Mouse (Mus musculus) neural tube, embryonic 11.5 days (tissue): Measurements from ENCODE around the gene Dync1i1. TPM values are rescaled to one million over a fixed set of nuclear protein-coding genes. Genes with fewer than 3 reads are reported as not detected.
A peak's percentile ranks its signal among the peaks of the same experiment; 100 is the strongest.

Experiments
- ATAC-seq: fragments of 200-750 bp; cut with Nextera tagmentation; 2 replicates; pipeline ENCODE4 v1.8.0; 2017; ENCODE audit warnings: moderate number of reproducible peaks, mild to moderate bottlenecking, moderate TSS enrichment, moderate library complexity; ENCODE audit not compliant: insufficient read depth, low FRiP score, low TSS enrichment
- DNase-seq: peaks from one replicate; pipeline ENCODE4 v3.0.0-alpha.2; 2015; ENCODE audit warnings: low spot score
- H3K27ac ChIP-seq: fragments of 300-500 bp; sonication (generic); 2 replicates; pipeline ENCODE4 v1.5.1; 2014; ENCODE audit warnings: low read depth, mild to moderate bottlenecking, low read length
- H3K27me3 ChIP-seq: fragments of 300-500 bp; sonication (generic); 2 replicates; pipeline ENCODE4 v1.6.1; 2014; ENCODE audit warnings: mild to moderate bottlenecking, low read length, mixed read lengths; ENCODE audit not compliant: control insufficient read depth, insufficient read depth
- H3K36me3 ChIP-seq: fragments of 300-500 bp; sonication (generic); 2 replicates; pipeline ENCODE4 v1.6.1; 2014; ENCODE audit warnings: mild to moderate bottlenecking, low read length, moderate library complexity, mixed read lengths; ENCODE audit not compliant: control insufficient read depth, insufficient read depth
- H3K4me1 ChIP-seq: fragments of 300-500 bp; sonication (generic); 2 replicates; pipeline ENCODE4 v1.6.1; 2014; ENCODE audit warnings: low read length, mixed read lengths; ENCODE audit not compliant: control insufficient read depth, insufficient read depth
- H3K4me2 ChIP-seq: fragments of 300-500 bp; sonication (generic); 2 replicates; pipeline ENCODE4 v1.6.1; 2014; ENCODE audit warnings: low read depth, mild to moderate bottlenecking, moderate library complexity
- H3K4me3 ChIP-seq: fragments of 300-500 bp; sonication (generic); 2 replicates; pipeline ENCODE4 v1.5.1; 2014; ENCODE audit warnings: low read depth, low read length
- H3K9ac ChIP-seq: fragments of 300-500 bp; sonication (generic); 2 replicates; pipeline ENCODE4 v1.6.1; 2014; ENCODE audit warnings: mild to moderate bottlenecking, low read length
- H3K9me3 ChIP-seq: fragments of 300-500 bp; sonication (generic); 2 replicates; pipeline ENCODE4 v1.6.1; 2016; ENCODE audit warnings: low read length; ENCODE audit not compliant: control insufficient read depth
- WGBS: fragments of 180-500 bp; shearing (Covaris S2); extraction: QIAGEN DNeasy Blood & Tissue Kit; methylation state at CpG from one replicate; pipeline ENCODE4 v1.1.7; 2014; 5-methylcytosine and 5-hydroxymethylcytosine counted together
- polyA plus RNA-seq: library from polyadenylated mRNA; unstranded; fragments of >200 nt; fragmentation: Nextera tagmentation; extraction: Ambion mirVana; gene quantifications from 2 replicates; pipeline ENCODE4 v1.2.1, GENCODE M21; 2014

The Dync1i1 gene
- polyA plus RNA-seq, 1 experiment from 2014 or later, result 11.5 TPM

GRCm38 (mm10) chr6:5752617-5753016 lies 27.2 kb downstream of the Dync1i1 start:
- H3K27ac ChIP-seq, result no peak overlapping the region
- H3K9ac ChIP-seq, result no peak overlapping the region
- H3K4me3 ChIP-seq, result no peak overlapping the region
- no peak overlapping the region for H3K4me2 ChIP-seq
- no peaks in the 10 kb centered on the region for H3K9me3 ChIP-seq
- ATAC-seq (0 out of 2 replicates have a peak, but pooled peaks have one; percentile 49), DNase-seq (no peak)
- no peaks in the 10 kb centered on the region for H3K27me3 ChIP-seq
- 70% methylated on average over 5 of the region's 5 CpGs for WGBS
- H3K36me3 ChIP-seq, result no peaks in the 10 kb centered on the region
- H3K4me1 ChIP-seq, result no peaks in the 10 kb centered on the region

DNA sequence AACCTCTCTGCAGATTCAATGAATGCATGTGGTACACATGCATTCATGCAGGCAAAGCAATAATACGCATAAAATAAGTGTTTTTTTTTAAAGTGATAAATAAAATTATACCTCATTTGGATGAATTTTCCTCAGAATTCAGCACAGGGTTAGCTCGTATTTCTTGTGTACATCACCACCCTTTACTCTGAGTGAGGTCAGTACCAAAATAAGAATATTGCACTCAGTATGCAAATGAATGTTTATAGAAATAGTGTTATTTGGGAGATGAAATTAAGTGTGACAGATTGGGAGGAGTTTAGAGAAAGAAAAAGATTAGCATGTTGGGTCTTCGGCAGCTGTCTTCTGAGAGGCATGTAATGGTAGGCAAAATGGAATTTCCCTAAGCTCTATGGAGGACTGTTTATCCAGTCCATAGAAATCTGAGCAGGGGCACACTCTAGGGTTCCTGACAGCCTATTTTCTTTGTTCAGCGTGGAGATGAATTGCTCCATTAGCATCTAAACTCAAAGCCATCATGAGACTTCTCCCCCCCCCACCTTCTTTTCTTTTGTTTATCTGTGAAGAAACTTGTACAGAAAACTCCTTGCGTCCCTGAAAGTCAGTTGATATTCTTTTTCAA lies 31.2 kb downstream of the Dync1i1 start:
- Histone ChIP-seq H3K36me3 (no peaks in the 10 kb centered on the region), H3K27ac (no peak overlapping the region), H3K4me2 (no peak overlapping the region), H3K4me1 (no peaks in the 10 kb centered on the region), H3K9ac (no peak overlapping the region), H3K4me3 (no peak overlapping the region), H3K27me3 (no peaks in the 10 kb centered on the region), H3K9me3 (no peaks in the 10 kb centered on the region)
- ATAC-seq, result peak; percentile 91
- 41% methylated on average over 5 of the region's 5 CpGs for WGBS
- peak; percentile 60 for DNase-seq

GRCm38 (mm10) chr6:5762943-5763342 lies 37.5 kb downstream of the Dync1i1 start:
- Histone ChIP-seq H3K27me3 (no peaks in the 10 kb centered on the region), H3K36me3 (no peaks in the 10 kb centered on the region), H3K4me1 (no peaks in the 10 kb centered on the region), H3K9ac (no peak overlapping the region), H3K27ac (no peak overlapping the region), H3K4me2 (no peak overlapping the region), H3K4me3 (no peak overlapping the region), H3K9me3 (no peaks in the 10 kb centered on the region)
- 88% methylated on average over 2 of the region's 2 CpGs for WGBS
- DNase-seq, result no peak
- no peak for ATAC-seq

DNA sequence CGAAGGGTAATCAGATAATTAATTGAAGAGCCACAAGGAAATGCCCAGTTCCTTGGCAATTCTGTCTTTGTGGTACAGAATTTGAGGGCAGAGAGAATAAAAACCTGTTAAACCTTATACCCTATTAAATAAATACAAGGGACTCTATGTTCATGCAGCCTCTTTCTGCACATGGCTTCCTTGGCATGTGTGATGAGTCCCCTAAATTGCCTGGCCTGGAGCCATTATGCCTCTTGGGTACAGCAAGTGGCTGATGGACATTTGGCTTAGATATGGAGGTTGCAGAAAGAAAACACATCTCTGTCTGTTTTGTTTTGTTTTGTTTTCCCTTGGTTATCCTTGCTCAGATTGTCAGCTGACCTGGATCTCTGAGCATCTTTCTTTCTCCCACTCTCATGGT lies 43.1 kb downstream of the Dync1i1 start:
- Histone ChIP-seq H3K4me3 (no peak overlapping the region), H3K9me3 (no peaks in the 10 kb centered on the region), H3K4me1 (no peaks in the 10 kb centered on the region), H3K36me3 (no peaks in the 10 kb centered on the region), H3K9ac (no peak overlapping the region), H3K27ac (no peak overlapping the region), H3K27me3 (no peaks in the 10 kb centered on the region), H3K4me2 (no peak overlapping the region)
- 82% methylated on average over 1 of the region's 1 CpGs for WGBS
- DNase-seq (no peak), ATAC-seq (no peak)

DNA sequence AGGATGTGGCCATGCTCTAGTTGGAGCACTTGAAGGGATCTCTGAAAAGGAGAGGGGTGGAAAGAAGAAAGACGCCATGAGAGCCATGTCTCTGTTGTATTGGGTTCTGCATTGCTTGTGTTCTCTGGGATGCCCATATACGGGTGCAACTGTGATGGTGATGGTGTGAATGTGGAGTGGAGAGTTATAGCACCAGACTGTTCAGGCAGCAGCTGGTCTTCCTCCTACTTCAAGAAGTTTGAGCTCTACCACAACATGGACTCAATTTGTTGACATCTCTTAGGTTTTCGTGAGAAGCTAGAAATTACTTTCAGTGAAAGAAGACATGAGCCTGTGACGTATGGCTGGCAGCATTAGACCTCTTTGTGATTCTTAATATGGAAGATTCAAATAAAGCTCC lies 44.8 kb downstream of the Dync1i1 start:
- WGBS, result 96% methylated on average over 4 of the region's 4 CpGs

DNA sequence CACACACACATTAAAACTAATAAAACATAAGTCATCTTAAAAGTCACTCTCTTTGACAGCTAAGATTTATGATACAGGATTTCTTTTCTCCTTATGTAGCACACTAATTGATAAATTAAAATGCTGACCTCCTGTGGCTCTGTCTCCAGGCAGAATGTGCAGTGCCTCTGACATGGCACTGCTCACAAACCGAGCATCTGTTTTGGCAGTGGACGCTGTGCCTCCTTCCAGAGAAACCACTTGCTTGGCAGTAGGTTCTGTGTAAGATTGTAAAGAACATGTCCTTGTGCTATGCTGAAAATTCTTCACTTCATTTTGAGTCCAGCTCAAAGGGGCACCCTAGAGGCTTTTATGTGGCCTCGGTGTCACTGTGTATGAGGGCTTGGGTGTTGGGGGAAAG lies 50.0 kb downstream of the Dync1i1 start:
- ATAC-seq, result no peak
- Histone ChIP-seq H3K4me3 (no peak overlapping the region), H3K27me3 (no peaks in the 10 kb centered on the region), H3K4me1 (no peaks in the 10 kb centered on the region), H3K4me2 (no peak overlapping the region), H3K27ac (no peak overlapping the region), H3K9me3 (no peaks in the 10 kb centered on the region), H3K36me3 (no peaks in the 10 kb centered on the region), H3K9ac (no peak overlapping the region)
- DNase-seq, result no peak
- WGBS, result 63% methylated on average over 3 of the region's 3 CpGs

More for the DNA sequence above, 44.8 kb downstream of the Dync1i1 start:
- H3K4me3 ChIP-seq, result no peak overlapping the region
- no peak for ATAC-seq
- no peaks in the 10 kb centered on the region for H3K36me3 ChIP-seq
- H3K9me3 ChIP-seq, result no peaks in the 10 kb centered on the region
- H3K4me2 ChIP-seq, result no peak overlapping the region
- no peak for DNase-seq
- no peaks in the 10 kb centered on the region for H3K4me1 ChIP-seq
- no peak overlapping the region for H3K27ac ChIP-seq
- H3K9ac ChIP-seq, result no peak overlapping the region
- no peaks in the 10 kb centered on the region for H3K27me3 ChIP-seq

DNA sequence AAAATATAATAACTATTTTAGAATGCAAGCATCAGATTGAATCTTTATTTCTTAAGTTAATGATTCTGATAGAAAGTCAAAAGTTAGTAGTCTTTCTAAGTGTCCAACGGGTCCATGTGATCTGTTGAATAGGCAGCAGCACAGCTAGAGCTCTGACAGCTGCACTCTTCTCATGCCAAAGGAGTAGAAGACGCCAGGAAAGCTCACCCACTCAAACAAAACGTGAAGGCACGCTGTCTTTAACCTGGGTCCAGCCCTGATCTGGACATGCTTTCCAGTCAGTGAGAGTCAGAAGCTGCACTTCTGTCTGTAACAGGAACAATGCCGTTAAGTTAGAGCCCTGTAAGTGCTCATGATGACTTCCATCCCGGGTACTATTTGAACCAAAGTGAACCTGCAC lies 56.3 kb downstream of the Dync1i1 start:
- H3K36me3 ChIP-seq, result no peaks in the 10 kb centered on the region
- H3K9me3 ChIP-seq, result no peaks in the 10 kb centered on the region
- H3K27ac ChIP-seq, result no peak overlapping the region
- WGBS, result 85% methylated on average over 6 of the region's 6 CpGs
- no peaks in the 10 kb centered on the region for H3K27me3 ChIP-seq
- H3K4me2 ChIP-seq, result no peak overlapping the region
- no peak overlapping the region for H3K9ac ChIP-seq
- no peak for DNase-seq
- no peak overlapping the region for H3K4me3 ChIP-seq
- no peaks in the 10 kb centered on the region for H3K4me1 ChIP-seq
- no peak for ATAC-seq

- no peak overlapping the region for H3K9ac ChIP-seq
- H3K27ac ChIP-seq, result no peak overlapping the region
- no peak overlapping the region for H3K4me3 ChIP-seq
- no peaks in the 10 kb centered on the region for H3K27me3 ChIP-seq
- ATAC-seq (no peak), DNase-seq (no peak)
- no peaks in the 10 kb centered on the region for H3K9me3 ChIP-seq
- H3K4me2 ChIP-seq, result no peak overlapping the region
- 79% methylated on average over 14 of the region's 14 CpGs for WGBS
- no peaks in the 10 kb centered on the region for H3K36me3 ChIP-seq
- H3K4me1 ChIP-seq, result no peaks in the 10 kb centered on the region
Measured at GRCm38 (mm10) chr6:5783830-5784229, 58.4 kb downstream of the Dync1i1 start.

GRCm38 (mm10) chr6:5790607-5791006 lies 65.2 kb downstream of the Dync1i1 start:
- WGBS, result 72% methylated on average over 7 of the region's 7 CpGs
- no peak for ATAC-seq

More at GRCm38 (mm10) chr6:5790607-5791006, 65.2 kb downstream of the Dync1i1 start:
- no peak overlapping the region for H3K27ac ChIP-seq
- no peak for DNase-seq
- no peaks in the 10 kb centered on the region for H3K27me3 ChIP-seq
- H3K9ac ChIP-seq, result no peak overlapping the region
- H3K4me2 ChIP-seq, result no peak overlapping the region
- H3K9me3 ChIP-seq, result no peaks in the 10 kb centered on the region
- no peaks in the 10 kb centered on the region for H3K4me1 ChIP-seq
- H3K4me3 ChIP-seq, result no peak overlapping the region
- no peaks in the 10 kb centered on the region for H3K36me3 ChIP-seq
